Mouse (Mus musculus): ENCODE measurements around the gene Traf6. TPM values are rescaled to one million over a fixed set of nuclear protein-coding genes. Genes with fewer than 3 reads are reported as not detected.
A peak's percentile ranks its signal among the peaks of the same experiment; 100 is the strongest.
"Not testable (repeated sequence)": the region's sequence is repeated elsewhere in the genome, so short reads cannot be mapped to it uniquely, and the experiment has no call there.

Traf6 gene
- polyA plus RNA-seq, 1 experiment from 2014 or later, result 6.3 TPM

DNA sequence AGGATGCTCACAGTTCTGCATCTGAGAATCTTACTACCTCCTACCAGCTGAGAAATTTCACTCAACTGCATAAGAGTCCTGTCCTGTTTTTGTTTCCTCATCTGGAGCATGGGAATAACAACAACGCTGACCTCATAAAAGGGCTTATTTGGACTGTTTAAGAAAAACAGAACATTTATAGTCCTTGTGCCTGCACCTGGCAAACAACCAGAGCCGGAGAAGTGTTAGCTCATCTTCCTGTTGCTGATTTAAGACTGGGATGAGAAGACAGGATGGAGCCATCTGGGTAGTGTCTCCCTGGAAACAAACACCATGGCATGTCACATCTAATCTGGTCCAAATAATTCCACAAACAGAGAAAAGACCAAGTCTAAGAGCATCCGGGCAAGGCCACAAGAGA, 55.3 kb downstream of the Traf6 start:
- Histone ChIP-seq H3K27me3 (replicated peaks) (0 out of 2 replicates have a peak, but pooled peaks cover 5% of the 10 kb centered on the region), H3K4me1 (peaks cover 11% of the 10 kb centered on the region; the same call in 1 of the 2 replicates), H3K36me3 (no peaks in the 10 kb centered on the region), H3K9me3 (replicated peaks) (no peaks in the 10 kb centered on the region), H3K27ac (no peak overlapping the region), H3K9ac (no peak overlapping the region), H3K4me3 (no peak overlapping the region), H3K4me2 (no peak overlapping the region)
- no peak for ATAC-seq
- WGBS (ENCODE audit: insufficient replicate concordance), result 62% methylated on average over 3 of the region's 3 CpGs

DNA sequence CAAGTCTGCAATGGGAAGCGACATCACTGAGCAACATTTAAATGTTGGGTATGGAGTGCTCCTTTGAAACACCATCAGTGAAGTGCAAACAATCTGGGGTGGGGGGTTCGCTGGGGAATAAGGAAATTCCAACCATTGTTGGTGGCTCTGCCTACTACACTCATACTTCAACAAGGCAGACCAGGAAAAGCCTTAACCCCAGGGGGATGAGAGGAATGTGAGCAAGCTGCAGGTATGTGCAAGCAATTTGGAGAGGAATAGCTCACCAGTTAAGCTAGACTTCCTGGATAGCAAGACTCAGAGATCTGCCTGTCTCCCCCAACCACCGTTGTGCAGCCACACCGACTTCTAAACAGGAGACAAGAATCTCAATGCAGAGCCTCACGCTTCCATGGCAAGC, 61.7 kb downstream of the Traf6 start:
- H3K27me3 ChIP-seq (replicated peaks), result no peaks in the 10 kb centered on the region
- no peaks in the 10 kb centered on the region for H3K9me3 ChIP-seq (replicated peaks)
- H3K4me3 ChIP-seq, result no peak overlapping the region
- WGBS (ENCODE audit: insufficient replicate concordance), result 58% methylated on average over 5 of the region's 5 CpGs
- no peak overlapping the region for H3K4me2 ChIP-seq
- H3K4me1 ChIP-seq, result no peaks in the 10 kb centered on the region
- no peak overlapping the region for H3K27ac ChIP-seq
- ATAC-seq, result no peak
- no peaks in the 10 kb centered on the region for H3K36me3 ChIP-seq
- H3K9ac ChIP-seq, result no peak overlapping the region

DNA sequence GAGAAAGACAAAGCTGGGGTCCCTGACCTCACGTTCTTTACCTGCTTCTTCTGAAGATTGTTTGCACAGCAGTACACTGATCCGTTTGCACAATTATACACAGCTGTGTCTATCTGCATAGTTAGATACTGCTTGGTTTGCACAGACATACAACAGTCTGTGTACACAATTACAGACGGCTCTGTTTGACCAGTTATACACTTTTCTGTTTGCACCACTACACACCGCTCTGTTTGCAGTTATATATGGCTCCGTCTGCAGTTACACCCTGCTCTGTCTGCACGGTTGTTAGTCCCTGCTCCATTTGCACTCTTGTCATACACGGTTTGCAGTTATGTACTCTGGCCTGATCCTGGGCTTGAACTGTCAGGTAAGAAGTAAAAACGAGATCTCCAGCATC, 63.4 kb downstream of the Traf6 start:
- WGBS (ENCODE audit: insufficient replicate concordance), result 55% methylated on average over 8 of the region's 8 CpGs
- no peaks in the 10 kb centered on the region for H3K36me3 ChIP-seq
- no peak overlapping the region for H3K4me3 ChIP-seq
- 0 out of 2 replicates have a peak, but pooled peaks have one; percentile 24 for ATAC-seq
- no peak overlapping the region for H3K4me2 ChIP-seq
- no peaks in the 10 kb centered on the region for H3K4me1 ChIP-seq
- H3K9me3 ChIP-seq (replicated peaks), result no peaks in the 10 kb centered on the region
- H3K27ac ChIP-seq, result no peak overlapping the region
- H3K27me3 ChIP-seq (replicated peaks), result no peaks in the 10 kb centered on the region
- H3K9ac ChIP-seq, result no peak overlapping the region

DNA sequence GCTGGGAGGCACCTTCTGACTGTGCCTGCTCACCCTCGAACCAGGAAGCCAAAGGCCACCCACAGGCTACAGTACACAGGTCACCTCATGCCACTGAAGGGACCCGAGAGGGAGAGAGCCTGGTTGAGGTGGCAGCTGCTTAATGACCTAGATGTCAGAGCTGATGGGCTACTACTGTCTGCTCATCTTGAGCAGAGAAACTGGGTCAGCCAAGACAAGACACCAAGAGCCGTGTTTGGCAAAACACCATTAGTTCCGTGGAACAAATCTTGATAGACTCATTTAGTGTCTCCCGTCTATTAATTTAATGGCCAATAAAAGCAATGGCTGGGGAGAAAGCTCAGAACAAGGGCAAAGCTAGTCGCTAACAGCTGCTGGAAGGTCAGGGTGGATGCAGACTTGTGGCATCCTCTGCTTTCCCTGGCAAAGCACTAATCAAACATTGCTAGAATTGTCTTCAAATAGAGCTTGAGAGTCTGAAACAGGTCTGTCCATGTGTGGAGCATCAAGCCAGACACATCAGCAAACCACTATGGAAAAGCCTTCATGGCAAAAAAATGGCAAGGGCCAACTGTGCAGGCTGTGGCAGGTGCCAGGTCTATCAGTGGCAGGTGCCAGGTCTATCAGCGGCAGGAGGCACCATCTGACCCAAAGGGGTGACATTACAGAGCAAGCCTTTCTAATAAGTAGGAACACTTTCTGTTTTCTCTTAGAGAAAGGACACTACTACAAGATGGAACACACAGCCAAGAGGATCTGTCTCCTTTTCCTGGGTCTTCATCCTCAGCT, 64.0 kb downstream of the Traf6 start:
- no peak for ATAC-seq
- Histone ChIP-seq H3K9ac (no peak overlapping the region), H3K9me3 (replicated peaks) (no peaks in the 10 kb centered on the region), H3K4me3 (no peak overlapping the region), H3K27me3 (replicated peaks) (no peaks in the 10 kb centered on the region), H3K4me2 (no peak overlapping the region), H3K4me1 (no peaks in the 10 kb centered on the region), H3K36me3 (no peaks in the 10 kb centered on the region), H3K27ac (no peak overlapping the region)
- 66% methylated on average over 7 of the region's 7 CpGs for WGBS (ENCODE audit: insufficient replicate concordance)

DNA sequence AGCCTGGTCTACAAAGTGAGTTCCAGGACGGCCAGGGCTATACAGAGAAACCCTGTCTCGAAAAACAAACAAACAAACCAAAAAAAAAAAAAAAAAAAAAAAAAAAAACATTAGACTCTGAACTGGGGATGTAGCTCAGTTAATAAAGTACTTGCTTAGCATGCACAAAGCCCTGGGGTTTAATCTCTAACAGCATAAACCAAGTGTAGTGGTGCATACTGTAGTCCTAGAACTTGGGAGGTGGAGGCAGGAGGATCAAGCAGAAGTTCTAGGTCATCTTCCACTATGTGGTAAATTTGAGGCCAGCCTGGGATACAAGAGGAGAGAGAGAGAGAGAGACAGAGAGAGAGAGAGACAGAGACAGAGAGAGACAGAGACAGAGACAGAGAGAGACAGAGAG, 67.4 kb downstream of the Traf6 start:
- not testable (repeated sequence) for H3K9ac ChIP-seq; H3K27me3 ChIP-seq (replicated peaks); ATAC-seq; H3K4me1 ChIP-seq; H3K9me3 ChIP-seq (replicated peaks); H3K27ac ChIP-seq; H3K4me2 ChIP-seq; H3K36me3 ChIP-seq; H3K4me3 ChIP-seq
- 79% methylated on average over 2 of the region's 2 CpGs for WGBS (ENCODE audit: insufficient replicate concordance)

DNA sequence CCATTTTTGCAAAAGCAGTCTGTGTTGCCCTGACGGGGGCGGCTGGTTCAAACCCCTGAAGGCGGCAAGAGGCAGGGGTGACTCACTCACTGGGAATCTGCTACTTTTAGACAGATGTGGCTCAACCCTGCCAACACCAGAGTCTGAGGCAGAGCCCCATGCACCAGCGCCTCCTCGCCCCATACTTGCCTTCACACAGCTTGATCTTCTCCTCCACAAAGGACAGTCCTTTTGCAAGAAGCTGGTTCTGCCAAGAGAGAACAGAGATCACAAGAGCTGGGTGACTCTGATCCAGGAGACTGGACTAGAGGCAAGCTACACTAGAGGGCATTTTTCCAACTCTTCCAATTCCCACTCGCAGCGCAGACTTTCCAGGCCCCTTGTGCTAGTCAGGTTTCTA, 68.3 kb downstream of the Traf6 start:
- no peaks in the 10 kb centered on the region for H3K9me3 ChIP-seq (replicated peaks)
- H3K4me3 ChIP-seq, result no peak overlapping the region
- no peak overlapping the region for H3K4me2 ChIP-seq
- no peak for ATAC-seq
- H3K27me3 ChIP-seq (replicated peaks), result no peaks in the 10 kb centered on the region
- no peak overlapping the region for H3K27ac ChIP-seq
- H3K36me3 ChIP-seq, result no peaks in the 10 kb centered on the region
- no peak overlapping the region for H3K9ac ChIP-seq
- WGBS (ENCODE audit: insufficient replicate concordance), result 82% methylated on average over 7 of the region's 7 CpGs
- no peaks in the 10 kb centered on the region for H3K4me1 ChIP-seq

Other genes starting within 250 kb of the Traf6 start
- 0.30 and 0.37 TPM in 2 replicates for gene Rag2, start 53.7 kb upstream of the Traf6 start, polyA plus RNA-seq (2016; fragmentation: Nextera tagmentation; extraction: Ambion mirVana)
- 0.04 TPM in 2 replicates for gene Rag1, start 28.9 kb upstream of the Traf6 start, polyA plus RNA-seq (2016; fragmentation: Nextera tagmentation; extraction: Ambion mirVana)
- 21.8 and 22.2 TPM in 2 replicates for gene B230118H07Rik, start 28.9 kb upstream of the Traf6 start, polyA plus RNA-seq (2016; fragmentation: Nextera tagmentation; extraction: Ambion mirVana)
- 5.1 and 5.5 TPM in 2 replicates for gene Prr5l, start 204.6 kb downstream of the Traf6 start, polyA plus RNA-seq (2016; fragmentation: Nextera tagmentation; extraction: Ambion mirVana)
- 28.8 and 29.0 TPM in 2 replicates for gene Commd9, start 207.8 kb downstream of the Traf6 start, polyA plus RNA-seq (2016; fragmentation: Nextera tagmentation; extraction: Ambion mirVana)

All from liver, embryonic 12.5 days (tissue).